Mouse (Mus musculus) heart, postnatal 0 days (tissue): ENCODE data around the gene Pomt2.

Experiments
- CTCF ChIP-seq: IDR thresholded peaks from 2 replicates; pipeline ENCODE4 v1.5.1; 2016; ENCODE audit warnings: antibody characterized with exemption, control low read depth, low read depth
- EP300 ChIP-seq: IDR thresholded peaks from 2 replicates; pipeline ENCODE4 v1.6.1; 2016; ENCODE audit warnings: antibody characterized with exemption, low read depth

GRCm38 (mm10) chr12:87130224-87130623 is 17.5 kb downstream of the Pomt2 start:
- TF ChIP-seq CTCF (no peak), EP300 (no peak)
